Mouse (Mus musculus) liver, embryonic 14.5 days (tissue): ENCODE data around the gene Gm26602. TPM values are rescaled to one million over a fixed set of nuclear protein-coding genes. Genes with fewer than 3 reads are reported as not detected.
A peak's percentile ranks its signal among the peaks of the same experiment; 100 is the strongest.

Experiments used
- ATAC-seq: fragments of 200-750 bp; cut with Nextera tagmentation; 2 replicates; pipeline ENCODE4 v1.8.0; 2017; ENCODE audit warnings: moderate number of reproducible peaks, mild to moderate bottlenecking, moderate library complexity; ENCODE audit not compliant: insufficient read depth
- DNase-seq, 3 experiments: peaks; one replicate each; pipeline ENCODE4 v3.0.0-alpha.2; 2012 to 2013; ENCODE audit warnings: low read depth in 3 of 3, low spot score in 3 of 3
- H3K27ac ChIP-seq: fragments of 300-500 bp; sonication (generic); 2 replicates; pipeline ENCODE4 v1.5.1; 2014; ENCODE audit warnings: moderate library complexity, mild to moderate bottlenecking, control low read depth, inconsistent platforms
- H3K27me3 ChIP-seq: fragments of 300-500 bp; sonication (generic); 2 replicates; pipeline ENCODE4 v1.6.1; 2014; ENCODE audit warnings: mild to moderate bottlenecking, low read length, moderate library complexity; ENCODE audit not compliant: control insufficient read depth, insufficient read depth
- H3K36me3 ChIP-seq: fragments of 300-500 bp; sonication (generic); replicated peaks from 2 replicates; pipeline ENCODE4 v1.6.1; 2014; ENCODE audit warnings: low read depth; ENCODE audit not compliant: control insufficient read depth, insufficient read depth
- H3K4me1 ChIP-seq, 2 experiments: fragments of 200-500 bp in 1 of 2; fragments of 300-500 bp in 1 of 2; sonication (generic) in 1 of 2; replicated peaks; 2 replicates each; pipeline ENCODE4 v1.6.1; 2012 to 2014; ENCODE audit warnings: antibody characterized with exemption in 1 of 2, inconsistent platforms in 1 of 2, low read length in 1 of 2; ENCODE audit not compliant: control insufficient read depth in 2 of 2, insufficient read depth in 2 of 2
- H3K4me2 ChIP-seq: fragments of 300-500 bp; sonication (generic); 2 replicates; pipeline ENCODE4 v1.6.1; 2014; ENCODE audit warnings: low read depth, mild to moderate bottlenecking, control low read depth, moderate library complexity
- H3K4me3 ChIP-seq, 2 experiments: fragments of 200-500 bp in 1 of 2; fragments of 300-500 bp in 1 of 2; sonication (generic) in 1 of 2; 2 replicates each; pipeline ENCODE4 v1.5.1; 2012 to 2014; ENCODE audit warnings: low read depth in 2 of 2, low read length in 2 of 2, mild to moderate bottlenecking in 2 of 2, control low read depth in 1 of 2, inconsistent platforms in 1 of 2, moderate library complexity in 1 of 2; ENCODE audit not compliant: insufficient read depth in 1 of 2
- H3K9ac ChIP-seq: fragments of 300-500 bp; sonication (generic); replicated peaks from 2 replicates; pipeline ENCODE4 v1.6.1; 2014; ENCODE audit warnings: mild to moderate bottlenecking, control low read depth, moderate library complexity
- H3K9me3 ChIP-seq: fragments of 300-500 bp; sonication (generic); 2 replicates; pipeline ENCODE4 v1.6.1; 2016; ENCODE audit warnings: low read length, mixed read lengths; ENCODE audit not compliant: control insufficient read depth
- CTCF ChIP-seq: IDR thresholded peaks from 2 replicates; pipeline ENCODE4 v1.5.1; 2016; ENCODE audit warnings: antibody characterized with exemption, low read depth, control low read depth
- EP300 ChIP-seq: IDR thresholded peaks from 2 replicates; pipeline ENCODE4 v1.6.1; 2016; ENCODE audit warnings: antibody characterized with exemption, low read depth
- WGBS: fragments of 180-500 bp; shearing (Covaris S2); extraction: QIAGEN DNeasy Blood & Tissue Kit; methylation state at CpG from one replicate; pipeline ENCODE4 v1.1.7; 2014; ENCODE audit not compliant: insufficient replicate concordance; 5-methylcytosine and 5-hydroxymethylcytosine counted together
- polyA plus RNA-seq, 2 experiments: library from polyadenylated mRNA; depleted of rRNA in 1 of 2; stranded (reverse) in 1 of 2; unstranded in 1 of 2; fragments of >200 nt; fragmentation: Nextera tagmentation in 1 of 2; extraction: Ambion mirVana in 1 of 2; gene quantifications; 2 replicates each; pipeline versions ENCODE4 v1.2.1 to v1.2.3; 2012 to 2014

Gm26602 gene
- polyA plus RNA-seq, 2 experiments: not detected

DNA sequence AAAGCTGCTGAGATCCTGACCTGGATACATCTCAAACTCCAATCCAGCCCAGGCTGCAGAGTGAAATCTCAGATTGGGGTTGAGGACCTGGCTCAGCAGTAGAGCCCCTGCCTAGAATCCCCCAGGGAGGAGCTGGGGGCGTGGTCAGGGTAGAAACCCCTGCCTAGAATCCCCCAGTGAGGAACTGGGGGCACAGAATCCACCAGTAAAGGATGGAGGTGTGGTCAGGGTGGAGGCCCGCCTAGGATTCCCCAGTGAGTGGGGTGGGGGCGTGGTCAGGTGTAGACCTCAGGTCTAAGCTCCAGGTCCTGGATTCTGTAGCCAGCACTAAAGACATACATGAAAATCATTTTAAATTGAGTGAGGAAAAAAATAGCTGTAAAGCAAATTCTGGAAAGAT is 37.8 kb upstream of the Gm26602 start:
- DNase-seq (no peak), ATAC-seq (no peak)
- no peak for TF ChIP-seq CTCF
- no peak for TF ChIP-seq EP300
- H3K4me2 ChIP-seq: no peak overlapping the region
- 26% methylated on average over 3 of the region's 3 CpGs for WGBS
- no peak overlapping the region for H3K4me3 ChIP-seq
- peaks cover 0 to 6% of the 10 kb centered on the region in 2 experiments; a peak in 3 of 4 replicates for H3K4me1 ChIP-seq
- peaks cover 14% of the 10 kb centered on the region for H3K27me3 ChIP-seq
- no peaks in the 10 kb centered on the region for H3K36me3 ChIP-seq
- H3K9me3 ChIP-seq: no peaks in the 10 kb centered on the region
- no peak overlapping the region for H3K27ac ChIP-seq
- H3K9ac ChIP-seq: no peak overlapping the region

- H3K9me3 ChIP-seq: no peaks in the 10 kb centered on the region
- H3K4me3 ChIP-seq: 0 out of 4 replicates have a peak overlapping the region, but pooled peaks of 1 of the 2 experiments have one; percentile 15
Measured at GRCm38 (mm10) chr10:79873313-79873712, 37.3 kb upstream of the Gm26602 start.

GRCm38 (mm10) chr10:79873715-79874289 is 36.9 kb upstream of the Gm26602 start:
- TF ChIP-seq CTCF (no peak), EP300 (no peak)
- Histone ChIP-seq H3K27ac (no peak overlapping the region), H3K9me3 (no peaks in the 10 kb centered on the region), H3K4me1 (peaks cover 0 to 7% of the 10 kb centered on the region in 2 experiments; a peak in 3 of 4 replicates), H3K9ac (no peak overlapping the region), H3K27me3 (peaks cover 14% of the 10 kb centered on the region), H3K4me2 (peak overlapping the region; percentile 51), H3K4me3 (peak overlapping the region; percentile 39 to 57), H3K36me3 (no peaks in the 10 kb centered on the region)
- no peak for DNase-seq
- no peak for ATAC-seq
- WGBS: 2% methylated on average over 26 of the region's 26 CpGs

More at GRCm38 (mm10) chr10:79873313-79873712, 37.3 kb upstream of the Gm26602 start:
- Histone ChIP-seq H3K36me3 (no peaks in the 10 kb centered on the region), H3K27ac (no peak overlapping the region), H3K4me1 (peaks cover 0 to 7% of the 10 kb centered on the region in 2 experiments; a peak in 3 of 4 replicates), H3K9ac (no peak overlapping the region), H3K27me3 (peaks cover 14% of the 10 kb centered on the region), H3K4me2 (no peak overlapping the region)
- TF ChIP-seq CTCF: no peak
- no peak for TF ChIP-seq EP300
- 10% methylated on average over 6 of the region's 6 CpGs for WGBS
- ATAC-seq (no peak), DNase-seq (no peak)

DNA sequence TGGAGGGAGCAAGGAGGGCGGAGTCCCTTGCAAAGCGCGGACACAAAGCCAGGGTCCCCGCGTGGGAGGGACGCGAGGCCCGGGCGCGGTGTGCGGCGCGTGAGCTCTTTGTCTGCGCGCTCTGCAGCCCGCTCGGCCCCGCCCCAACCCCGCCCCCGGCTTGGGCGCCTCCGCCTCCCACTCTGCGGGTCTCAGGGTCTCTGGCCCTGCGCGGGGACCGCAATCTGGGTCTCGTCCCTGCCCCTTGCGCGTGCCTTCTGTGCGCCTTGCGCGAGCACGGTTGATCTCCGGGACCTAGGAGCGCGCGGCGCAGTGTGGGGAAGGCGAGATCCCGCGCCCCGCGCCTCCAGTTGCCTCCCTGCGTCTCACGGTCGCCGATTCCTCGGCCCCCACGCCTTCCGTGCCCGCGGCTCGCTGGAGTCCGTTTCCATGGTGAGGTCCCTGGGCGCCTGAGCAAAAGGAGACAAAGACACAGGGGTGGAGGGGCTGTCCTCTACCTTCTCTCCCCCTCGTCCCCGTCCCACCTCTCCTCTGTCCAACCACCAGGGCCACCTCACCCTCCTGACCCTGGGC is 36.3 kb upstream of the Gm26602 start, which contains the start of the genes Prtn3 and Plppr3:
Gene Prtn3 (plus strand): TSS at position 187 of the 573 bp plus-strand sequence.
Gene Plppr3 (minus strand): TSS at position 345 of the 573 bp plus-strand sequence.
- TF ChIP-seq CTCF: no peak
- TF ChIP-seq EP300: no peak
- Histone ChIP-seq H3K36me3 (no peaks in the 10 kb centered on the region), H3K9ac (no peak within 1 kb of the TSS), H3K4me3 (peak within 1 kb of the TSS; percentile 39 to 57), H3K4me1 (peaks cover 0 to 7% of the 10 kb centered on the region in 2 experiments; a peak in 3 of 4 replicates), H3K4me2 (peak within 1 kb of the TSS; percentile 51), H3K9me3 (no peaks in the 10 kb centered on the region), H3K27ac (no peak within 1 kb of the TSS), H3K27me3 (peaks cover 14% of the 10 kb centered on the region)
- 2% methylated on average over 57 of the region's 57 CpGs for WGBS
- ATAC-seq (no peak), DNase-seq (no peak)

GRCm38 (mm10) chr10:79877174-79877573 is 33.5 kb upstream of the Gm26602 start:
- Histone ChIP-seq H3K4me2 (no peak overlapping the region; the same call in 1 of the 2 replicates), H3K4me3 (no peak overlapping the region), H3K27me3 (peaks cover 14% of the 10 kb centered on the region), H3K36me3 (no peaks in the 10 kb centered on the region), H3K9ac (no peak overlapping the region), H3K9me3 (no peaks in the 10 kb centered on the region), H3K27ac (no peak overlapping the region), H3K4me1 (peaks cover 6 to 21% of the 10 kb centered on the region in 2 experiments)
- no peak for ATAC-seq
- TF ChIP-seq CTCF (no peak), EP300 (no peak)
- no peak for DNase-seq
- WGBS: 0% methylated on average over 1 of the region's 1 CpGs
